Mouse (Mus musculus) C2C12 (cell line): ENCODE data around the gene Hdac7. TPM values are rescaled to one million over a fixed set of nuclear protein-coding genes. Genes with fewer than 3 reads are reported as not detected.

Experiments
- H3K27me3 ChIP-seq: one replicate; pipeline ENCODE4 v1.6.1; 2011; ENCODE audit not compliant: control insufficient read depth, insufficient read depth, insufficient read length
- H3K36me3 ChIP-seq: one replicate; pipeline ENCODE4 v1.6.1; 2011; ENCODE audit not compliant: control insufficient read depth, insufficient read depth
- H3K4me3 ChIP-seq: one replicate; pipeline ENCODE4 v1.5.1; 2011; ENCODE audit warnings: mild to moderate bottlenecking, control low read depth; ENCODE audit not compliant: poor library complexity, insufficient read depth, severe bottlenecking
- H3K79me2 ChIP-seq: one replicate; pipeline ENCODE4 v1.6.1; 2011; ENCODE audit not compliant: control insufficient read depth, insufficient read depth
- H3K79me3 ChIP-seq: one replicate; pipeline ENCODE4 v1.6.1; 2011; ENCODE audit warnings: low read depth, control low read depth
- H3ac ChIP-seq: one replicate; pipeline ENCODE3; 2011; ENCODE audit warnings: low read depth; ENCODE audit not compliant: control insufficient read depth, insufficient read length
- CEBPB ChIP-seq: IDR thresholded peaks from one replicate; pipeline ENCODE4 v1.6.1; 2011; ENCODE audit warnings: low read depth, mild to moderate bottlenecking, control low read depth, moderate library complexity
- CTCF ChIP-seq: IDR thresholded peaks from one replicate; pipeline ENCODE4 v1.5.1; 2011; ENCODE audit not compliant: control insufficient read depth, insufficient read depth, insufficient read length
- FOSL1 ChIP-seq: IDR thresholded peaks from one replicate; pipeline ENCODE4 v1.8.0; 2011; ENCODE audit warnings: mild to moderate bottlenecking, low read length; ENCODE audit not compliant: poor library complexity, insufficient read depth, severe bottlenecking
- MAX ChIP-seq: IDR thresholded peaks from one replicate; pipeline ENCODE4 v1.6.1; 2011; ENCODE audit warnings: mild to moderate bottlenecking, control low read depth
- MYOD1 ChIP-seq: IDR thresholded peaks from one replicate; pipeline ENCODE4 v1.6.1; 2011; ENCODE audit warnings: low read depth; ENCODE audit not compliant: control insufficient read depth, insufficient read length
- MYOG ChIP-seq: IDR thresholded peaks from one replicate; pipeline ENCODE4 v1.6.1; 2011; ENCODE audit not compliant: control insufficient read depth, insufficient read length; ENCODE audit errors: extremely low read depth
- USF1 ChIP-seq: IDR thresholded peaks from one replicate; pipeline ENCODE4 v1.6.1; 2011; ENCODE audit warnings: low read depth, mild to moderate bottlenecking, control low read depth, moderate library complexity
- polyA plus RNA-seq: library from polyadenylated mRNA; unstranded; fragments of >200 nt; fragmentation: generic; extraction: Trizol; gene quantifications from one replicate; pipeline ENCODE4 v1.2.1, GENCODE M21; 2012; ENCODE audit warnings: missing spikeins

The Hdac7 gene
- polyA plus RNA-seq, 1 experiment, result 41.2 TPM

DNA sequence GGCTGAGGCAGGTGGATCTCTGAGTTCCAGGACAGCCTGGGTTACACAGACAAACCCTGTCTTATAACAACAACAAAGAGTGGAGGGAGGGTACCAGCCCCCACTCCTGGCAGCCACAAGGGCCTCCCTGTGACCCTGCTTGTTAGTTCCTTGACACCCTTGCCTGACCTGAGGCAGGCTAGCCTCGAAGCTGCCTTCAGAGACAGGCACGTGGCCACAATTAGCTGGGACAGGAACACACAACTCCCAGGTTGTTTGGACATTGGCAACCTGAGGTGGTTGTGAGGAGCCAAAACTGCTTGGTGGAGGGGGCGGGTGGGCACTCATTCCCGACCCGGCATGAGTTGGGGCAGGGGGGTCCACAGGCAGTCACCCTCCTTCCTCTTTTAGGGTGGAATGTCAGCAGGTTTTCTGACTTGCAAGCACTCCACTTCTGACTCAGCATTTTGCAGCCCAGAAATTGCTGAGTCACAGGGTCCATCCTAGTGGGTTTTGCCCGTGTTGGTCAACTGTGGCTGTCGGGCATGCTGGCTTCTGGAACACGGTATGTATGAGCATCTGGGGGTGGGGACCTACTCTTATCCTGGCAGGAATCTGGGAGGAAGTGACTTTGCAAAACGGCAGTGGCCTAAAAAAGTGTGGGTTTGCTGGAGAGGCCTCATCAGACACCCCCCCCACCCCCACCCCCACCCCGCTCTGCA, 57.7 kb downstream of the Hdac7 start:
- no peak overlapping the region for H3K4me3 ChIP-seq
- peaks cover 62% of the 10 kb centered on the region for H3K79me2 ChIP-seq
- peaks cover 43% of the 10 kb centered on the region for H3K36me3 ChIP-seq
- H3K79me3 ChIP-seq, result peaks cover 28% of the 10 kb centered on the region
- no peaks in the 10 kb centered on the region for H3K27me3 ChIP-seq
- TF ChIP-seq FOSL1 (no peak), CEBPB (peak; percentile 22), USF1 (no peak), MYOG (no peak), CTCF (no peak), MAX (peak; percentile 82), MYOD1 (no peak)
- H3ac ChIP-seq, result peak overlapping the region; percentile 15

DNA sequence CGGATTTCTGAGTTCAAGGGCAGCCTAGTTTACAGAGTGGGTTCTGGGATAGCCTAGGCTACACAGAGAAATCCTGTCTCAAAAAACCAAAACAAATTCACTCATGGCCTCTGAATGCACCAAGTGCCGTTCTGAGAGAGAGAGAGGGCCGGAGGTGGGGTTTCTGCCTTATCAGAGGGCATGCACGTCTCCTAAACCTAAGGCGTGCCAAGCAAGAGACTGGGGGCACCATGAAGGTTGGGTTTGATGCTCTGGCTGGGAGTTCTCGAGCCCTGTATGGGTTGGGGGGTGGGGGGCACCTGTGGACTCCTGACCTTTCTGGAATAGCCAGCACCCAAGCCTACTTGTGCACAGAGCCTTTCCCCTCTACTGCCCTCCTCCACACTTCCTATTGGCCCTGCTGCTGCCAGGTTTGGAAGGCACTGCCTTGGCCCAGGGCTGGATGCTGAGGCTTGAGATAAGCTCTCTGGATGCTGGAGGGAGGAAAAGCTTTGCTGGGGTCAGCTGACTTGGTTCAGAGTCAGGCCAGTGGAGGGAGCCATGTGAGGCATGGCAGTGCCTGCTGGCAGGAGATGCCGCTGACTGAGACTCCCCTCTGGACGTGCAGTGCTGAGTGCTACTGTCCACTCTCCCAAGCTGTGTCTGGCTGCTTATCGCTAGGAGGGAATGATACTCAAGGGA, 58.4 kb downstream of the Hdac7 start:
- Histone ChIP-seq H3K79me3 (peaks cover 28% of the 10 kb centered on the region), H3K27me3 (no peaks in the 10 kb centered on the region), H3K36me3 (peaks cover 37% of the 10 kb centered on the region), H3K79me2 (peaks cover 62% of the 10 kb centered on the region), H3K4me3 (peak overlapping the region; percentile 84), H3ac (no peak overlapping the region)
- TF ChIP-seq USF1 (peak; percentile 82), MYOD1 (no peak), CEBPB (no peak)

DNA sequence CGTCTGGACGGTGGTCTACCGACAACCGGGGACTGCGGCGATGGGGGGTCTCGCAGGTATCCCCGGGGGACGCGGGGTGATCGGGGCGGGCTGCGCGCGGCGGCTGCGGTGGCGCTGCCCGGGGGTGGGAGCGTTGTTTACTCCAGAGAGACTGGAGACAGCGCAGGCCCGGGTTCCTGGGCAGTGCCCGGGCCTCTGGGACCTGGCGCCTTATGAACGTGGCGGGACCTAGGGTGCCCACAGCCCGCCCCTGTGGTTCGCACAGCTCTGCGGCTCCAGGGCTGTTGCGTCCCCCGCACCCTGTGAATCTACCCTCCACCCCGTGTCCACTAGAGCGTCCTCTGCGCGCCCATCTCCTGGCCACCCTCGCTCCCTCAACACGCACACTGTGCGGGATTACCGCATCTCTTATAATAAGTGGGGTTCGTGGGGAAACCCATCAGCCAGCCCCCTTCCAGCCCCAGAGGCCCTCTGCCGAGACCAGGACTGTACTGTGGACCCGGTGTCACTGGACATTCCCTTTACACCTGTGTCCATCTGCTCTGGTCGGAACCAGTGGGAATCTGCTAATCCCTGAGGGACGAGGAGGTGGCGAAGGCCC, 59.6 kb downstream of the Hdac7 start:
- TF ChIP-seq MYOG (no peak), MYOD1 (no peak), MAX (no peak), CTCF (no peak), FOSL1 (no peak), CEBPB (no peak), USF1 (no peak)
- no peaks in the 10 kb centered on the region for H3K27me3 ChIP-seq
- peak overlapping the region; percentile 84 for H3K4me3 ChIP-seq
- peaks cover 24% of the 10 kb centered on the region for H3K36me3 ChIP-seq
- H3K79me2 ChIP-seq, result peaks cover 52% of the 10 kb centered on the region
- peaks cover 26% of the 10 kb centered on the region for H3K79me3 ChIP-seq
- H3ac ChIP-seq, result peak overlapping the region; percentile 75

DNA sequence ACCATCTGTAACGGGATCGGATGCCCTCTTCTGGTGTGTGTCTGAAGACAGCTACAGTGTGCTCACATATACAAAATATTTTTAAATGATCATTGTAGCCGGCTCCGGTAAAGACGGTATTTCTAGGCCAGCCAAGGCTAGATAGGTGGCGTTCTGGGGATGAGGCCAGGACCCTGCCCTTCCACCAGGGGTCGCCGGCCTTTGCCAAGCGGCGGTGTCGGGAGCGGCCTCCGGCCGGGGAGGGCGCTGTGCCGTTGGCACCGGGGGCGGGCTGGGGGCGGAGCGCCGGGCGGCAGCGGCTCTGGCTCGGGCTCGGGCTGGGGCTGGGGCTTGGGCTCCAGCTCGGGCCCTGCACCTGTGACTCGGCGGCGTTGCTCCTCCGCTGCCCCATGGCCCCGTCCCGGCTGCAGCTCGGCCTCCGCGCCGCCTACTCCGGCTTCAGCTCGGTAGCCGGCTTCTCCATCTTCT, 60.2 kb downstream of the Hdac7 start:
- Histone ChIP-seq H3K4me3 (peak overlapping the region; percentile 84), H3K36me3 (peaks cover 20% of the 10 kb centered on the region), H3K27me3 (no peaks in the 10 kb centered on the region), H3K79me2 (peaks cover 47% of the 10 kb centered on the region), H3K79me3 (peaks cover 26% of the 10 kb centered on the region), H3ac (peak overlapping the region; percentile 75)
- peak; percentile 69 for TF ChIP-seq MAX
- TF ChIP-seq USF1, result no peak
- no peak for TF ChIP-seq FOSL1
- no peak for TF ChIP-seq CEBPB
- no peak for TF ChIP-seq MYOG
- TF ChIP-seq CTCF, result peak; percentile 100
- TF ChIP-seq MYOD1, result no peak

DNA sequence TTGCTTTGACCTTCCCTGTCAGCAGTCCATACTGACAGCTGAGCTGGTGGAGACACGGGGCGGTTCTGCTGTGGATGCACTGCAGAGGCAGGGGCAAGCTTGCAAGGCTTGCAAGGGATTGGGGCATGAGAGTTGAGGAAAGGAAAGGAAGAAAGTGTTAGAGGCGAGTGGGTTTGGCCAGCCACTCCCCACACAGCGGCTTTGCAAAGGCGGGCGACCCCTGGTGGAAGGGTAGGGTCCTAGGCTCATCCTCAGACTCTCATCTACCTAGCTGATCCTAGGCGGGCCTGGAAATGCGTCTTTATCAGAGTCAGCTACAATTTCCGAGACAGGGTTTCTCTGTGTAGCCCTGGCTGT, 61.6 kb downstream of the Hdac7 start:
- TF ChIP-seq MYOG (no peak), MYOD1 (no peak), CEBPB (no peak), CTCF (peak; percentile 92), FOSL1 (no peak)
- peaks cover 33% of the 10 kb centered on the region for H3K79me2 ChIP-seq
- H3ac ChIP-seq, result no peak overlapping the region
- peaks cover 7% of the 10 kb centered on the region for H3K36me3 ChIP-seq
- peaks cover 18% of the 10 kb centered on the region for H3K79me3 ChIP-seq
- no peak overlapping the region for H3K4me3 ChIP-seq
- H3K27me3 ChIP-seq, result no peaks in the 10 kb centered on the region
